Mouse (Mus musculus) spleen, adult 2 months (tissue): Measurements from ENCODE around the gene Ntsr1. TPM values are rescaled to one million over a fixed set of nuclear protein-coding genes. Genes with fewer than 3 reads are reported as not detected.

ENCODE experiments used
- DNase-seq, 2 experiments: peaks; one replicate each; pipeline versions ENCODE4 v3.0.0 to v3.0.0-alpha.2; 2012 to 2021; ENCODE audit warnings: low spot score in 2 of 2, low read depth in 1 of 2
- H3K27ac ChIP-seq: fragments of 200-500 bp; 2 replicates; pipeline ENCODE4 v1.5.1; 2012; ENCODE audit warnings: low read length, inconsistent platforms; ENCODE audit not compliant: insufficient read depth
- H3K27me3 ChIP-seq: fragments of 200-500 bp; 2 replicates; pipeline ENCODE4 v1.6.1; 2012; ENCODE audit warnings: mild to moderate bottlenecking, moderate library complexity, low read length, inconsistent platforms; ENCODE audit not compliant: control insufficient read depth, insufficient read depth
- H3K36me3 ChIP-seq: fragments of 200-500 bp; 2 replicates; pipeline ENCODE4 v1.6.1; 2012; ENCODE audit warnings: mild to moderate bottlenecking, low read length, inconsistent platforms; ENCODE audit not compliant: control insufficient read depth, insufficient read depth
- H3K4me1 ChIP-seq: fragments of 200-500 bp; 2 replicates; pipeline ENCODE4 v1.6.1; 2011; ENCODE audit warnings: inconsistent platforms; ENCODE audit not compliant: control insufficient read depth, insufficient read depth, insufficient read length
- H3K4me3 ChIP-seq: fragments of 200-500 bp; 2 replicates; pipeline ENCODE4 v1.5.1; 2011; ENCODE audit warnings: mild to moderate bottlenecking, inconsistent platforms; ENCODE audit not compliant: insufficient read depth, insufficient read length; ENCODE audit errors: extremely low read depth
- CTCF ChIP-seq: fragments of 200-500 bp; IDR thresholded peaks from 2 replicates; pipeline ENCODE4 v1.5.1; 2011; ENCODE audit warnings: mild to moderate bottlenecking, inconsistent platforms; ENCODE audit not compliant: insufficient read depth, insufficient read length, insufficient replicate concordance; ENCODE audit errors: extremely low read depth
- POLR2A ChIP-seq: fragments of 200-500 bp; IDR thresholded peaks from 2 replicates; pipeline ENCODE4 v1.6.1; 2011; ENCODE audit warnings: low read depth, low read length, inconsistent platforms
- WGBS: fragments of 180-500 bp; shearing (Covaris S2); methylation state at CpG from one replicate; pipeline ENCODE4 v1.1.7; 2018; 5-methylcytosine and 5-hydroxymethylcytosine counted together
- polyA plus RNA-seq: library from polyadenylated mRNA; depleted of rRNA; stranded (reverse); fragments of >200 nt; gene quantifications from 2 replicates; pipeline ENCODE4 v1.2.3, GENCODE M21; 2012

The Ntsr1 gene
- polyA plus RNA-seq, 1 experiment, result not detected

DNA sequence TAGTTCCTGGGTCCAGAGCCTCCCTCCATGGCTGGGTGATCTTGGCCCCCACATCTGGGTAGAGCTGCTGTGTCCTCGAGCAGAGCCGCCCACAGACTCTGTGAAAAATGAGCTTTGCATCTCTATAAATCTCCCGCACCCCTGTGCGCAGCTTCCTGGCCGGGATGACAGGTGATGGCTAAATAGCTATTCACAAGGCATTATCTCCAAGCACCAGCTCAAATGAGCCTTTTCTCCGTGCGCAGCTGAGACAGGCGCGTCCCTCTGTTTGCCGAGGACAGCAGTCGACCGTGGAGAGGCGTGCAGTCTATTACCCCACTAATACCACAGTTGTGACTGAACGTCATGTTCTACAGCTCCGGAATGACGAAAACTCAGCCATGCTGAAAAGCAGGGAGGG lies 17.5 kb upstream of the Ntsr1 start:
- no peaks in the 10 kb centered on the region for H3K4me1 ChIP-seq
- no peaks in the 10 kb centered on the region for H3K36me3 ChIP-seq
- 42% methylated on average over 16 of the region's 16 CpGs for WGBS
- H3K27ac ChIP-seq, result no peak overlapping the region
- no peaks in the 10 kb centered on the region for H3K27me3 ChIP-seq
- DNase-seq, result no peak
- TF ChIP-seq POLR2A (no peak), CTCF (no peak)
- H3K4me3 ChIP-seq, result no peak overlapping the region

DNA sequence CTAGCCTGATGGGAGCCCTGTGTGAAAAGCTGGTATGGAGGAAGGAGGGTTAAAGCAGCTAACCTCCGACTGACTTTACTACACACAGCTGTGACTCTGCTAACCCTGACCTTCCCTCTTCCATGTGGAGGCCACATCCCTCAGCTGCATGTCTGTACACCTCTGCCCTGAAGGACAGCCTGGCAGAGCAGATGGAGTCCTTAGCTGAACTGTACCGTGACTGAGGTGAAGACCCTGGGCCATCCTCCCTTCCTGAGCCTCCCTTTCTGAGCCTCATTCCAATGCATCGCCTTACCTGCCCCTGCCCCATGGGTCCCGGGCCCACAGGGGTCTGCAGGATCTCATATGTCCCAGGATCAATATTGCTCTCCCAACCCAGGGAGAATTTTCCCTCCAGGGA lies 14.9 kb upstream of the Ntsr1 start:
- Histone ChIP-seq H3K36me3 (no peaks in the 10 kb centered on the region), H3K27ac (no peak overlapping the region), H3K4me3 (no peak overlapping the region), H3K4me1 (no peaks in the 10 kb centered on the region), H3K27me3 (0 out of 2 replicates have a peak, but pooled peaks cover 1% of the 10 kb centered on the region)
- 78% methylated on average over 4 of the region's 4 CpGs for WGBS
- no peak for TF ChIP-seq CTCF
- no peak for DNase-seq

DNA sequence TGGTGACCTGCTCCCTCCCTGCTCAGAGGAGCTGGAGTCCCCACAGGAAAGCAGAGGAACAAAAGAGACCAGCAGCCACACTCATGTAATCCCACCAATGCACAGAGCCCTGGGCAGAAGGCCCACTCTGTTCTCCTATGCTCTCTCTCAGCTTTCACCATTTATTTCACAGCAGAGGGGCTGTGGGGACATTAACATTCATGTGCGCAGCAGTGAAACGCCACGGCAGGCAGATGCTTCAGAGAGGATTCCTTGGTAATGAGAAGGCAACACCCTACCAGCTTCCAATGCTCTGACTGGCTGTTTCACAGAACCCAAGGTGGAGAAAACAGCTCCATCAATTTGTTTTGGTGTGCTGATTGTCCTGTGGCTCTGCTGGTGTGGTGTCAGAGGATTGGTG lies 14.5 kb upstream of the Ntsr1 start:
- DNase-seq, result no peak
- H3K27me3 ChIP-seq, result 0 out of 2 replicates have a peak, but pooled peaks cover 1% of the 10 kb centered on the region
- H3K36me3 ChIP-seq, result no peaks in the 10 kb centered on the region
- no peaks in the 10 kb centered on the region for H3K4me1 ChIP-seq
- no peak overlapping the region for H3K4me3 ChIP-seq
- 88% methylated on average over 3 of the region's 3 CpGs for WGBS
- no peak overlapping the region for H3K27ac ChIP-seq
- no peak for TF ChIP-seq POLR2A
- no peak for TF ChIP-seq CTCF

DNA sequence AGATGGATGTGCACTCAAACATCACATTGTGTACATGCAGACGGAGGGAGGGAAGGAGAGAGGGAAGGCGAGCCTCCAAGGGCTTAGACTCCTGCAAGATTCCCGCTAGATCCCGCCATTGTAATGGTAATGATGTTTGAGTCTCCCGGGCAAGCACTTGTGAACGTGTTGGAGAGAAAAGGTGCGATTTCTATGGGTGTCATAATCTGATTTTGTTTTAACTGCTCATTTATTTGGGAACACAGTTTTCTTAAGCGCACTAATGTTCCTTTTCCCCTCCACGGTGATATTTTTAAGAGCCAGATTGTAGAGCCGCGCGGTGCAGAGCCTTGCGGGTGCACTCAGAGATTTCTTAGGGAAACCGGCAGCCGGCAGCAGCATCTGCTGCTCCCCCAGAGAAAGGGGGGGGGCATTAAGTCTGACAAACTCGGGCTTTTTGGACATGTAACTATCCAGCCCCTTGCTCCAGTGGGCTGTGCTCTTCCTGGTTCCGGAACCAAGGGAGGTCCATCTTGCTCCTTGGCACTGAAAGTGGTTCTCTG lies 11.5 kb upstream of the Ntsr1 start:
- Histone ChIP-seq H3K36me3 (no peaks in the 10 kb centered on the region), H3K27me3 (0 out of 2 replicates have a peak, but pooled peaks cover 1% of the 10 kb centered on the region)
- 26% methylated on average over 17 of the region's 17 CpGs for WGBS

DNA sequence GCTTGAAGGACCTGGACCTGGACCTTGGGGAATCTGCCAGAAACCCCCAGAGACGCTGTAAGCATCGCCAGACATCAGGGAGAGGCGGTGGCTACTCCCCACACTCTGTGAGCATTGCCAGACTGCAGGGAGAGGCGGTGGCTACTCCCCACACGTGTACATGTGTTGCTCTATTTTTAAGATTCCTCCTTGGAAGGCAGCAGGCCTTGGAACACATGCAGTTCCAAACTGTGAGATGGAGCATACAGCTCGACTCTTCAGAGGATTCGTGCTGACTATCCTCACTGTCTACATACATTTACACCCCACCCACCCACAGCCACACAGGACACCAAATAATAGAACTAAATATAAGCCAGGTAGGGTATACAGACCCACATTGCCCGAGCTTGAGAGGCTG lies 3.9 kb upstream of the Ntsr1 start:
- no peak overlapping the region for H3K4me3 ChIP-seq
- no peak for DNase-seq
- no peak for TF ChIP-seq CTCF
- TF ChIP-seq POLR2A, result no peak
- H3K36me3 ChIP-seq, result no peaks in the 10 kb centered on the region
- 75% methylated on average over 8 of the region's 8 CpGs for WGBS
- no peak overlapping the region for H3K27ac ChIP-seq
- peaks cover 3% of the 10 kb centered on the region; the same call in 1 of the 2 replicates for H3K27me3 ChIP-seq
- H3K4me1 ChIP-seq, result no peaks in the 10 kb centered on the region

More for the DNA sequence above, 11.5 kb upstream of the Ntsr1 start:
- H3K4me1 ChIP-seq, result no peaks in the 10 kb centered on the region
- H3K4me3 ChIP-seq, result no peak overlapping the region
- no peak for DNase-seq
- TF ChIP-seq POLR2A, result no peak
- TF ChIP-seq CTCF, result no peak
- no peak overlapping the region for H3K27ac ChIP-seq

DNA sequence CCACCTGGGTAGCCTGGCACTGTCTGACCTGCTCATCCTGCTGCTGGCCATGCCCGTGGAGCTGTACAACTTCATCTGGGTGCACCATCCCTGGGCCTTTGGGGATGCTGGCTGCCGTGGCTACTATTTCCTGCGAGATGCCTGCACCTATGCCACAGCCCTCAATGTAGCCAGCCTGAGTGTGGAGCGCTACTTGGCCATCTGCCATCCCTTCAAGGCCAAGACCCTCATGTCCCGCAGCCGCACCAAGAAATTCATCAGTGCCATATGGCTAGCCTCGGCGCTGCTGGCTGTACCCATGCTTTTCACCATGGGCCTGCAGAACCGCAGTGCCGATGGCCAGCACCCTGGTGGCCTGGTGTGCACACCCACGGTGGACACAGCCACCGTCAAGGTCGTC lies 950 bp downstream of the Ntsr1 start:
- WGBS, result 43% methylated on average over 13 of the region's 13 CpGs
- TF ChIP-seq CTCF (no peak), POLR2A (no peak)
- no peak overlapping the region for H3K27ac ChIP-seq
- no peaks in the 10 kb centered on the region for H3K36me3 ChIP-seq
- no peak for DNase-seq
- no peaks in the 10 kb centered on the region for H3K4me1 ChIP-seq
- no peak overlapping the region for H3K4me3 ChIP-seq
- peaks cover 3% of the 10 kb centered on the region; the same call in 1 of the 2 replicates for H3K27me3 ChIP-seq

DNA sequence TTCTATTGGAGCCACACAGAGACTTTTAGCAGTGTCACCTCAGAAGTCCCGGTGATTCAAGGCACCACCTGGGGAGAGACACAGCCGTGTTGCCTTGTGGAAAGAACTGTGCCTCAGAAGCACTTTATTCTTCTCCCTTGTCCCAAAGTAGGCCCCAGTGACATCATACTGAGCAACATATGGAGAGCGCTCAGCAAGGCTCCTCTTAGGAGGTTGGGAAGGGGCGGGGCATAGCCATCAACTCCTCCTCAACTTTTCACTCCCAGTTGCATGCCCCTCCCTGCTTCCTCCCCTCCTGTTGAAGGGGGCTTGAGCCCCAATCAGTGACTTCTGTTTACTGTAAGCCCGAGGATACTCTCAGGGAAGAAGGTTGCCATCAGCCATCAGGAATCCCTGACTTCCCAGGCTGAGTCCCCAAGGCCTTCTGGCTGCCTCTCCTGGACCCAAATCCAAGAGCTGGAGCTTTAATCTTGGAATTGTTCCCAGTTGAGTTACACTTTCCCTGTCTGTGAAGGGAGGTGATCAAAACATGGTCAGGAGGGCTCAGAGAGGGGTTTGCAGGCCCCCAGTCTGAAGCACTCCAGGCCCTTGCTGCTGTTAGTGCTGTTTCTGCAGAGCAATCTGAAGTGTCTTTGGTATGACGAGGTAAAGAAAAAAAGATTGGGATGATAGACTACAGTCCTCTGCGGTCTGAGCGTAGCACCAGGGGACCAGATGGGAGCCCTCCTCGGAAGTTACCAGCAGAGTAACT lies 1.6 kb downstream of the Ntsr1 start:
- 46% methylated on average over 9 of the region's 9 CpGs for WGBS
- no peaks in the 10 kb centered on the region for H3K36me3 ChIP-seq
- DNase-seq, result no peak
- no peak overlapping the region for H3K27ac ChIP-seq
- H3K4me1 ChIP-seq, result no peaks in the 10 kb centered on the region
- H3K27me3 ChIP-seq, result peaks cover 3% of the 10 kb centered on the region; the same call in 1 of the 2 replicates
- TF ChIP-seq CTCF (no peak), POLR2A (no peak)
- no peak overlapping the region for H3K4me3 ChIP-seq
